Mouse (Mus musculus): ENCODE measurements around the gene Snx4. TPM values are rescaled to one million over a fixed set of nuclear protein-coding genes. Genes with fewer than 3 reads are reported as not detected.
"Not testable (repeated sequence)": the region's sequence is repeated elsewhere in the genome, so short reads cannot be mapped to it uniquely, and the experiment has no call there.

Gene Snx4
- total RNA-seq (2014; rRNA removed) (91.1 and 108 TPM in 2 replicates), polyA plus RNA-seq (2015; fragmentation: Nextera tagmentation; extraction: Ambion mirVana) (93.5 and 95.4 TPM in 2 replicates)

GRCm38 (mm10) chr16:33251194-33252051 is at the start of gene Snx4:
Snx4 (plus strand) TSS chr16:33251442.
- peak within 1 kb of the TSS; percentile 97 for H3K4me3 ChIP-seq (ENCODE audit: low read depth, low read length)
- H3K4me2 ChIP-seq (ENCODE audit: low read depth): peak within 1 kb of the TSS; percentile 71
- H3K9me3 ChIP-seq (ENCODE audit: low read length): no peaks in the 10 kb centered on the region
- peak within 1 kb of the TSS; percentile 95 for H3K9ac ChIP-seq
- under 1% methylated on average over 72 of the region's 72 CpGs for WGBS
- peak within 1 kb of the TSS; percentile 76 for H3K27ac ChIP-seq (ENCODE audit: low read depth, low read length)
- no peaks in the 10 kb centered on the region for H3K27me3 ChIP-seq (ENCODE audit: insufficient read depth, low read length)
- peak; percentile 95 for DNase-seq
- TF ChIP-seq CTCF (IDR thresholded peaks at IDR 0.05; ENCODE audit: low read depth): peak; percentile 16; the same call in 1 of the 2 replicates
- no peaks in the 10 kb centered on the region for H3K36me3 ChIP-seq (ENCODE audit: insufficient read depth)
- peak; percentile 97 for ATAC-seq
- H3K4me1 ChIP-seq (ENCODE audit: insufficient read depth): peaks cover 8% of the 10 kb centered on the region; the same call in 1 of the 2 replicates

- H3K4me3 ChIP-seq (ENCODE audit: low read depth, low read length): no peak overlapping the region
- H3K27me3 ChIP-seq (ENCODE audit: insufficient read depth, low read length): no peaks in the 10 kb centered on the region
- H3K9ac ChIP-seq: no peak overlapping the region
- ATAC-seq: no peak
- H3K36me3 ChIP-seq (ENCODE audit: insufficient read depth): peaks cover 38% of the 10 kb centered on the region
- no peaks in the 10 kb centered on the region for H3K9me3 ChIP-seq (ENCODE audit: low read length)
- H3K4me2 ChIP-seq (ENCODE audit: low read depth): no peak overlapping the region
- no peak overlapping the region for H3K27ac ChIP-seq (ENCODE audit: low read depth, low read length)
- H3K4me1 ChIP-seq (ENCODE audit: insufficient read depth): no peaks in the 10 kb centered on the region
- no peak for DNase-seq
- no peak for TF ChIP-seq CTCF (IDR thresholded peaks at IDR 0.05; ENCODE audit: low read depth)
- 84% methylated on average over 2 of the region's 2 CpGs for WGBS
Observed at GRCm38 (mm10) chr16:33210812-33211211, 40.4 kb upstream of the Snx4 start.

DNA sequence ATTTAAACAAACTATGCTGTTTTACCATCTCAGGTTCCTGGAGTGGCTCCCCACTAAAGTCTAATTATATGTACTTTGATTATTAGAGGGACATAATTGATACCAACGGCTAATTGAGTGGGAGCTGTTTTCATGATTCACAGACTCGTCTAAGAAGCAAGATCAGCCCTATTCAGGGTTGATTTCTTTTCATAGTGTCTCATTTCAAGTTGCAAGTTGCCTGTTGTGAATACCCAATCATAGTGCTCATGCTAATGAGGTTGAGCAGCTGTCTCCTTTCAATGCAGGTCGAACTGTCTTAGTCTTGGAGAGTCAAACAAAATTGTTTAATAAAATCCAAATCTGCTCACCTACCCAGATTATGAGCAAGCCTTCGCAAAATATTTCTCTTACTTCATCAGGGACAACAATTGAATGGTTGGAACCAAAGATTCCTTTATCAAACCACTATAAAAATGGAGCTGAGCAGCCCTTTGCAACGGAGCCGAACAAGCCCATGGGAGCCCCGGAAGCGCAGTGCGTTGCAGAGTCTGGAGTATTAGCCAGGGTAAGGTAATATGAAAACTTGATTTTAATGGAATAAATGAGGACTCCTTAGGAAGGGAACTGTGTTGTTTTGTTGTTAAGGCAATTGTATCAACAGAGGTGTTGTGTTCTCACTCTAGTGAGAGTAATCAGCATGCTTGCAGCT is 34.8 kb upstream of the Snx4 start:
- Histone ChIP-seq H3K9ac (no peak overlapping the region), H3K36me3 (ENCODE audit: insufficient read depth) (peaks cover 12% of the 10 kb centered on the region), H3K9me3 (ENCODE audit: low read length) (no peaks in the 10 kb centered on the region), H3K4me2 (ENCODE audit: low read depth) (no peak overlapping the region), H3K27ac (ENCODE audit: low read depth, low read length) (no peak overlapping the region), H3K4me1 (ENCODE audit: insufficient read depth) (no peaks in the 10 kb centered on the region), H3K27me3 (ENCODE audit: insufficient read depth, low read length) (no peaks in the 10 kb centered on the region), H3K4me3 (ENCODE audit: low read depth, low read length) (no peak overlapping the region)
- TF ChIP-seq CTCF (IDR thresholded peaks at IDR 0.05; ENCODE audit: low read depth): no peak
- WGBS: 24% methylated on average over 9 of the region's 9 CpGs
- ATAC-seq (peak; percentile 74), DNase-seq (peak; percentile 3)

- WGBS: 74% methylated on average over 3 of the region's 3 CpGs
- H3K4me3 ChIP-seq (ENCODE audit: low read depth, low read length); H3K9me3 ChIP-seq (ENCODE audit: low read length); H3K4me2 ChIP-seq (ENCODE audit: low read depth); DNase-seq; H3K9ac ChIP-seq; ATAC-seq; H3K4me1 ChIP-seq (ENCODE audit: insufficient read depth); H3K27me3 ChIP-seq (ENCODE audit: insufficient read depth, low read length); H3K27ac ChIP-seq (ENCODE audit: low read depth, low read length): not testable (repeated sequence)
- H3K36me3 ChIP-seq (ENCODE audit: insufficient read depth): peaks cover 12% of the 10 kb centered on the region
Observed at GRCm38 (mm10) chr16:33217553-33218085, 33.6 kb upstream of the Snx4 start.

DNA sequence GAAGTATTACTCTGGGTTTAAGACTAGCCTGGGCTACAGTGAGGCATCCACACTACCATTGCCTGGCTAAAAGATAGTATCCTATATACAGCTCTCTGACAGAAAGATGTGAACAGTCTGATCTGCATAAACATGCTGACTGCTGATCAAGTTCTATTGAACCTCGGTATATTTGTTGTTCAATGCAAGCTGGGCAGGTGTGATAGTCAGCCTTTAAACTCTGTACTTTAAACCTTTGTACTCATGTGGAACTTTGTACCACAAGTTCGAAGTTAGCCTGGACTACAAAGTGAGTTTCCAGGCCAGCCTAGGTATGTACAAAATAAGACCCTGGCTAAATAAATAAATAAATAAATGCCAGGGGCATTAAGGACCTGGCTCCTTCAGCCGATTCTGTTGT is 28.8 kb upstream of the Snx4 start:
- Histone ChIP-seq H3K9me3 (ENCODE audit: low read length) (no peaks in the 10 kb centered on the region), H3K4me1 (ENCODE audit: insufficient read depth) (no peaks in the 10 kb centered on the region), H3K9ac (no peak overlapping the region), H3K4me3 (ENCODE audit: low read depth, low read length) (no peak overlapping the region), H3K36me3 (ENCODE audit: insufficient read depth) (peaks cover 23% of the 10 kb centered on the region), H3K27me3 (ENCODE audit: insufficient read depth, low read length) (no peaks in the 10 kb centered on the region), H3K27ac (ENCODE audit: low read depth, low read length) (no peak overlapping the region), H3K4me2 (ENCODE audit: low read depth) (no peak overlapping the region)
- ATAC-seq (no peak), DNase-seq (no peak)
- no peak for TF ChIP-seq CTCF (IDR thresholded peaks at IDR 0.05; ENCODE audit: low read depth)
- WGBS: 94% methylated on average over 3 of the region's 3 CpGs

DNA sequence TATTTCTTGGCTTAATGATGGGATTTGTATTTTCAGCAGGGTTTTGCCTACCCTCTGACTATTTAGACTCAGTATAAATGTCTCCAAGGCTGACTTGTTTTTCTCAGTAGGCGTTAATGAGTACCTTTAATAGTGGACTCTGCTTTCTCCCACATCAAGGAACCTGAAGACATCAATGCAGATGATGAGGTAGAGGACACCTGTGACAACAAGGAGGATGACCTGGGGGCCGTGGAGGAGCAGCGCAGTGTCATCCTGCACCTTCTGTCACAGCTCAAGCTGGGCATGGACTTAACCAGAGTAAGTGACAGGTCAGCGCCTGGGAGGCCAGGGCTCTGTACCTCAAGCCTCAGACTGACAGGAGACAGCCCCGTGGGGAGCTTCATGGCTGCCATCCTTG is 26.9 kb upstream of the Snx4 start:
- no peaks in the 10 kb centered on the region for H3K4me1 ChIP-seq (ENCODE audit: insufficient read depth)
- WGBS: 90% methylated on average over 5 of the region's 5 CpGs
- H3K9ac ChIP-seq: no peak overlapping the region
- H3K4me3 ChIP-seq (ENCODE audit: low read depth, low read length): no peak overlapping the region
- ATAC-seq: no peak
- no peaks in the 10 kb centered on the region for H3K9me3 ChIP-seq (ENCODE audit: low read length)
- H3K27ac ChIP-seq (ENCODE audit: low read depth, low read length): no peak overlapping the region
- TF ChIP-seq CTCF (IDR thresholded peaks at IDR 0.05; ENCODE audit: low read depth): no peak
- H3K36me3 ChIP-seq (ENCODE audit: insufficient read depth): peaks cover 37% of the 10 kb centered on the region
- DNase-seq: no peak
- no peaks in the 10 kb centered on the region for H3K27me3 ChIP-seq (ENCODE audit: insufficient read depth, low read length)
- H3K4me2 ChIP-seq (ENCODE audit: low read depth): no peak overlapping the region

- no peak for TF ChIP-seq CTCF (IDR thresholded peaks at IDR 0.05; ENCODE audit: low read depth)
- Histone ChIP-seq H3K4me3 (ENCODE audit: low read depth, low read length) (no peak overlapping the region), H3K4me1 (ENCODE audit: insufficient read depth) (no peaks in the 10 kb centered on the region), H3K9ac (no peak overlapping the region), H3K9me3 (ENCODE audit: low read length) (no peaks in the 10 kb centered on the region), H3K27me3 (ENCODE audit: insufficient read depth, low read length) (no peaks in the 10 kb centered on the region), H3K4me2 (ENCODE audit: low read depth) (no peak overlapping the region), H3K27ac (ENCODE audit: low read depth, low read length) (no peak overlapping the region), H3K36me3 (ENCODE audit: insufficient read depth) (peaks cover 31% of the 10 kb centered on the region)
- WGBS: 69% methylated on average over 12 of the region's 12 CpGs
- ATAC-seq (no peak), DNase-seq (no peak)
Observed at GRCm38 (mm10) chr16:33234128-33234527, 17.1 kb upstream of the Snx4 start.

Data from forebrain, postnatal 0 days (tissue).